Mouse (Mus musculus) heart, postnatal 14 days (tissue): ENCODE results near the gene Lifr. TPM values are rescaled to one million over a fixed set of nuclear protein-coding genes. Genes with fewer than 3 reads are reported as not detected.

Experiments
- DNase-seq, 2 experiments: peaks; one replicate each; pipeline ENCODE4 v3.0.0; 2021 to 2022
- intact Hi-C: fragments of 180-260 bp; cut with DNase I; formaldehyde crosslinking; loops from one replicate; pipeline ENCODE4 v1.15.1; 2025
- total RNA-seq, 2 experiments: library from RNA; stranded (reverse); gene quantifications; 2 replicates each; pipeline ENCODE4 v1.2.3; 2021

Gene Lifr
- total RNA-seq, 2 experiments from 2014 or later, result 57.6 to 63.2 TPM

DNA sequence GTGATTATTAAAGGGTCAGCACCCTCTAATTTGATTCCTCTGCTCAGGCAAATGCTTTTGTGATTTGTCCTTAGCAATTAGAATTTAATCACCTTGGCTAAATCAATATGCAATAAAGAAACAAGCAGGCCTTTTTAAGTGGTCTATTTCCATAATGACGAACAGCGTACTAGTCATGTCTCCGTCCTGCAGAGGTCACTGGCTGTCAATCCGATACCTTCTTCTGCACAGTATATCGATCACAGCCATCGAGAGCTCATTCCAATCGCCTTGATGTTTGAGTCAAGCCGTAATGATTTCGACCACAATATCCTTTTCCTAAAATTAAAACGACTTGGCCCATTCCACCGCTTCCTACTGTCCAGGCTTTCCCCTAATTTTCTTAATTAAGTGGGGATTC is 149.5 kb downstream of the Lifr start:
- no peak for DNase-seq
- intact Hi-C loops, result no loop called here

- intact Hi-C loops, result no loop called here
- no peak for DNase-seq
These were observed 150.5 kb downstream of the Lifr start for GRCm38 (mm10) chr15:7240950-7241349.

DNA sequence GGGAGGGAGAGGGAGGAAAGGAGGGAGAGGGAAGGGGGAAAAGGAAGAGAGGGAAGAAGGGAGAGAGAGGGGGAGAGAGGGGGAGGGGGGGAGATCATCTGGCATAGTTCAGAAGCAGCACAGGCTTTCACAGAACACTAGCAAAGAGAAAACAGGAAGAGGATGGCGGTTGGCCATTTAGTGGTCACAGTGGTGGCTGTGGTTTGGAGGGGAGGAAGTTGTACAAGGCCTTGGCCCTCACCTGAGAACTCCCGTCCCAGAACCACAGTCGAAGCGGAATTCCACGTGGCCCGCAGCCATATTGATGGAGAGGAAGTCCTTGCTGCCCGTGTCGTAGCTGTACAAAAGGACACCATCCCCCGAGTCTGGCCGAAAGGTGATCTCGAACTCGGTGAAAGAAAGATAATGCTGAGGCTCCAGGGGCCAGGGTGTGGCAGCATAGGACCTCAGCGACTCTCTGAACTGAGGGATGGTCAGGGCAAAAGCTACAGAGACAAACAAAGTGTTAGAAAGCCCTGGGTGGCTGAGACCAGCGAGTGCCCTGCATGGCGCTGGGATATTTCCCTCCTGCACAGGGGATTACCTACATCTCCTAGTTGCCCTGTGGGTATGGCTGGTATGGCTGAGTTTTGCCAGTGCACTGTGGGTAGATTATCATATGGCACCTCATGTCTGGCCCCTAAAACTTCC is 151.9 kb downstream of the Lifr start:
- intact Hi-C loops, result no loop called here
- no peak for DNase-seq

Other genes with a start within 250 kb of the Lifr start
- gene Osmr, start 215.6 kb upstream of the Lifr start, total RNA-seq, result 10 to 100 TPM; 11.1 to 13.5 TPM